Mouse (Mus musculus) kidney, embryonic 15.5 days (tissue): ENCODE measurements at regions not wholly inside any gene's neighbourhood (a gene's known extent, or its start where the extent isn't known, plus 50 kb on each side); places are given as distances from the start of the nearest gene placed in this dataset.
"Not testable (repeated sequence)": the region's sequence is repeated elsewhere in the genome, so short reads cannot be mapped to it uniquely, and the experiment has no call there.

Source experiments
- ATAC-seq: fragments of 200-750 bp; cut with Nextera tagmentation; replicated peaks from 2 replicates; pipeline ENCODE4 v1.8.0; 2017; ENCODE audit warnings: moderate TSS enrichment; ENCODE audit not compliant: low FRiP score
- H3K27ac ChIP-seq: fragments of 300-500 bp; sonication (generic); 2 replicates; pipeline ENCODE4 v1.5.1; 2015; ENCODE audit warnings: mild to moderate bottlenecking, inconsistent platforms
- H3K27me3 ChIP-seq: fragments of 300-500 bp; sonication (generic); 2 replicates; pipeline ENCODE4 v1.6.1; 2015; ENCODE audit warnings: inconsistent platforms
- H3K36me3 ChIP-seq: fragments of 300-500 bp; sonication (generic); 2 replicates; pipeline ENCODE4 v1.6.1; 2015; ENCODE audit warnings: inconsistent platforms
- H3K4me1 ChIP-seq: fragments of 300-500 bp; sonication (generic); 2 replicates; pipeline ENCODE4 v1.6.1; 2015; ENCODE audit warnings: inconsistent platforms
- H3K4me2 ChIP-seq: fragments of 300-500 bp; sonication (generic); 2 replicates; pipeline ENCODE4 v1.6.1; 2015; ENCODE audit warnings: moderate library complexity, mild to moderate bottlenecking, inconsistent platforms
- H3K4me3 ChIP-seq: fragments of 300-500 bp; sonication (generic); replicated peaks from 2 replicates; pipeline ENCODE4 v1.5.1; 2015; ENCODE audit warnings: mild to moderate bottlenecking, inconsistent platforms
- H3K9ac ChIP-seq: fragments of 300-500 bp; sonication (generic); 2 replicates; pipeline ENCODE4 v1.6.1; 2015; ENCODE audit warnings: mild to moderate bottlenecking, inconsistent platforms
- H3K9me3 ChIP-seq: fragments of 300-500 bp; sonication (generic); replicated peaks from 2 replicates; pipeline ENCODE4 v1.6.1; 2016; ENCODE audit warnings: inconsistent platforms
- WGBS: fragments of 180-500 bp; shearing (Covaris S2); methylation state at CpG from one replicate; pipeline ENCODE4 v1.1.7; 2015; ENCODE audit warnings: mixed read lengths; 5-methylcytosine and 5-hydroxymethylcytosine counted together

DNA sequence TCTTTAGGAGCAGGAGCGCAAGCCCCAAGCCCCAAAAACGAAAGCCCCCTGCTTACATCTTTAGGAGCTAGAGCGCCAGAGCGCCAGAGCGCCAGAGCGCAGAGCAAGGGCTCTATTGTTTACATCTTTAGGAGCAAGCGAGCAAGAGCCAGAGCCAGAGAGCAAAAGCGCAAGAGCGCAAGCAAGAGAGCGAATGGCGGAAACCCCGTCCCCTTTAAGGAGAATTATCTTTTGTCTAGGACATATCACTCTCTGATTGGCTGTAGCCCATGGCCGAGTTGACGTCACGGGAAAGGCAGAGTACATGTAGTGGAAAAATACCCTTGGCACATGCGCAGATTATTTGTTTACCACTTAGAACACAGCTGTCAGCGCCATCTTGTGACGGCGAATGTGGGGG, 269.7 kb upstream of the Smim15 start:
- H3K4me1 ChIP-seq, H3K27me3 ChIP-seq, H3K9ac ChIP-seq, H3K4me2 ChIP-seq, ATAC-seq, H3K27ac ChIP-seq, H3K9me3 ChIP-seq, H3K4me3 ChIP-seq: not testable (repeated sequence)
- 96% methylated on average over 19 of the region's 19 CpGs for WGBS
- H3K36me3 ChIP-seq = peaks cover 19% of the 10 kb centered on the region

DNA sequence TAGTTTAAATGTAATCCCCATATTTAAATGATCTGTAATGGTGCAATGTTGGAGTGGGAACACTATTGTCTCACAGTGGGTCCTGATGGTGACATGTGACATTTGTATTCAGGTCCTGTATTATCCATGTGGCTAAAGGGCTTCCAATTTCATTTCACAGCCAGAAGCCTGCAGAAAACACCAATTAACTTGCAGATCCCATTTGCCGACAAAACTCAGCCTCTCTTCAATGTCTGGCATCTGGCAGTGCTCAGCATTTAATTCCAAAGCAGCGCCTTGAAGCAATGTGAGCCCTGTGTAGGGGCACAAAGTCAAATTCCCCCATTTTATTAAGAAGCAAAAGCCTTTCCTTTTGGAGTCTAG, 277.0 kb upstream of the Smim15 start:
- Histone ChIP-seq H3K9ac (no peak overlapping the region), H3K36me3 (peaks cover 50% of the 10 kb centered on the region), H3K4me2 (no peak overlapping the region), H3K4me1 (0 out of 2 replicates have a peak, but pooled peaks cover 4% of the 10 kb centered on the region), H3K27ac (no peak overlapping the region), H3K4me3 (no peak overlapping the region), H3K9me3 (no peaks in the 10 kb centered on the region), H3K27me3 (no peaks in the 10 kb centered on the region)
- no peak; the same call in 1 of the 2 replicates for ATAC-seq
- whole genome bisulfite sequencing = 39% methylated on average over 2 of the region's 2 CpGs

DNA sequence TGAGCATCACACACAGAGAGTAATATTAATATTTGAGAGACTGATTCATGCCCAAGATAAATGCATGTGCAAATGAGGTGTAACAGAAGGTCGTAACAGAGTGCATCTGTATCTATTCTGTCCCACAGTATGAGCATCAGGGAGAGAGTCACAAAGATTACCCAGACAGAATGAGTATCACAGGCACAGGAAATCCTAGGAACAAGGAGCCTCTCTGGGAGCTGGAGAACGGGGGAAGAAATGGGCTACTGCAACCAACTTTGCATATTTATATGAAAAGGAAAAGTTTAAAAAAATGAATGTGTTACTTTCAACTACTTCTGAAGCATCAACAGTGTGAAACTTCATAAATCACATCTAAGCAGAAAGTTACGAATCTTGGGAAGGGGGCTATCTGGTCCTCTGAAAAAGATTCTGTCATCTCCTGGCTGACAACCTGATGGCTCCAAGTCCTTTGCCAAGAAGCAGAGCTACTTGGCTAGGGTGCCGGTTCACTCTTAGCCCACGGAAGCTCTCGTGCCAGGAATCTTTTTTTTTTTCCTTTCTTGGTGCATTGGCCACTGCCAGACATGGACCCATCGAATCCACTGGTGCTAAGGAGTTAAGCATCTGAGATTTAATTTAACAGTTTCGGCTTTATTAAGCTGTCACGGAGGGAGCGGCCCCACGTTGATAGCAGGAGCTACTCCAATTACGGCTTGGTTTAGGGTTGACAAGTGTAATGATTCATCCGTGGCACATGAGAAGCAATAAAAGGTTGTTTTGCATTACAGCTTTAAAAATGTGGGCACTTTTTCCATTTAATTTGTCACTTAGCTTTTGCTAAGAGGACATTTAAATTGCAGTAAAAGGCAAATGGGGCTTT, 277.6 kb upstream of the Smim15 start:
- 0 out of 2 replicates have a peak, but pooled peaks cover 4% of the 10 kb centered on the region for H3K4me1 ChIP-seq
- H3K27me3 ChIP-seq = no peaks in the 10 kb centered on the region
- WGBS = 49% methylated on average over 13 of the region's 13 CpGs
- H3K27ac ChIP-seq = no peak overlapping the region
- H3K9ac ChIP-seq = no peak overlapping the region
- ATAC-seq = 0 out of 2 replicates have a peak, but pooled peaks have one; percentile 54
- H3K4me2 ChIP-seq = no peak overlapping the region
- no peaks in the 10 kb centered on the region for H3K9me3 ChIP-seq
- H3K36me3 ChIP-seq = peaks cover 49% of the 10 kb centered on the region
- no peak overlapping the region for H3K4me3 ChIP-seq

DNA sequence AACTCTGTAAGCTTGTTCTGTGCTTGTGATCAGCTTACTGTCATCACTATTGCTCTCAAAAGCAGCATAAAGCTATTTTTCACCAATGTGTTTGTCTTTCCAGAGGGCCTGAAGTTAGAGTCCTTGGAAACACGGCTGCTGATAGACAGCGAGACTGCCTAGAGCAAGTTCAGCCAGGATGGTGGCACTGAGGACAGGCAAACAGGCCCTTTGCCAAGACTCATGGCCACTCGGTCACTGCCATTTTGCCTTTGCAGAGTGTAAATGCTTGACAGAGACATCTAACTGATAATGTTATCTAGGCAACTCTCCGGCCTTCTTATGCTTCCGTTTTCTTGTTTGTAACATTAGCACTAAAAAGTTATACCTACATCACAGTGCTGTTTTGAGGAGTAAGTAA, 280.3 kb upstream of the Smim15 start:
- no peaks in the 10 kb centered on the region for H3K9me3 ChIP-seq
- no peak overlapping the region for H3K27ac ChIP-seq
- no peak overlapping the region for H3K9ac ChIP-seq
- no peaks in the 10 kb centered on the region for H3K27me3 ChIP-seq
- no peak overlapping the region for H3K4me3 ChIP-seq
- 0 out of 2 replicates have a peak, but pooled peaks cover 7% of the 10 kb centered on the region for H3K4me1 ChIP-seq
- H3K36me3 ChIP-seq = peaks cover 37% of the 10 kb centered on the region
- WGBS = 94% methylated on average over 5 of the region's 5 CpGs
- no peak overlapping the region for H3K4me2 ChIP-seq
- ATAC-seq = no peak

DNA sequence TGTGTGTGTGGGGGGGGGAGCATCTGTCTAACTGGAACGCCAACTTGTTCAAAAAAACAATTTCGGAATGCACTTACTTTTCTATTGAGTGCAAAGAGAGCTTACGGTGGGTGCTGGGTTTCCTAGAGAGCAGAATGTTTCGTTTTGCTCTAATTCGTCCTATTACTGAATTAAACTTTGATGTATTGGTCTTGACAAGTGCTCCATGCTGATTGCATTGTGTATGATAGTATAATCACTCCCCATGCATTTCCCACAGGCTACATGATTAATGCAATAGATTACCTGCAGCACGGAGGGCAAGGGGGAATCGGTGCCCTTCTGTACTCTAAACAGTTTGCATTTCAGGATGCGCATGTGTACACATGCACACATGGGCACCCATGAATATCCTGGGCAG, 283.7 kb upstream of the Smim15 start:
- H3K9me3 ChIP-seq = no peaks in the 10 kb centered on the region
- H3K4me2 ChIP-seq = no peak overlapping the region
- no peak for ATAC-seq
- no peak overlapping the region for H3K4me3 ChIP-seq
- H3K4me1 ChIP-seq = 0 out of 2 replicates have a peak, but pooled peaks cover 4% of the 10 kb centered on the region
- no peaks in the 10 kb centered on the region for H3K27me3 ChIP-seq
- H3K36me3 ChIP-seq = peaks cover 19% of the 10 kb centered on the region
- no peak overlapping the region for H3K27ac ChIP-seq
- H3K9ac ChIP-seq = no peak overlapping the region
- 75% methylated on average over 8 of the region's 8 CpGs for WGBS

DNA sequence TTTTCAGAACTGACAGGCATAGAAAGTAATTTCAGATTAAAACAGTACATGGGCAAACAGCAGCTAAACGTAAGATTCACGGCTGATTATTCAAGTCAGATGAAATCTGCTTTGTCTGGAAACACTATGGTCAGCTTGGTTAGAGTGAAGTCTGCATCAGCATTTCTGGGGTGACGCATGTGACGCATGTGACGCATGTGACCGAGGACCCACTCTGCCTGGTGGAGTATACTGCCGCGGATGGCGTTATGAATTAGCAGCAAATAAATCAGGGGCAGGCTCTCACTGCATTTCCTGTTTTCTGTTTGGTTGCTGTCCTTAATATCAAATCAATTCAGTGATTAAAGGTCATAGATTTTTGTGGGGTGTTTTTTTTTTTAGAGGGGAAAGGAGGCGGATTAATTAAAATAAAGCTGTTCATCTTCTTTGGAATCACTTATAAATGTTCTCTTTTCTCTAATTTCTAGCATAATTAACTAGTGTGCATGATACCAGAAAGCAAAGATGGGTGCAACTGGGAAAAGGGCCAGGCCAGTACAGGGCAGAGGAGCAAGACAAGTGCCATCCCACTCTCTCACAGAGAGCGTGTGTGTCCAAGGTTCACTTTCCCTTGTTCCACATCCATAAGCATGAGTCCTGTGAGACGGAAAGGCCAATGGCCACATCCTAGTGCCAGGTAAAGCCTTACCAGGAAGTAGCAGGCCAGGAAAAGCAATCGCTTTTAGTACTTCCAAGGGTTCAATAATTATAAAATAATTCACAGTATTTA, 285.7 kb upstream of the Smim15 start:
- no peak overlapping the region for H3K27ac ChIP-seq
- no peaks in the 10 kb centered on the region for H3K9me3 ChIP-seq
- no peak overlapping the region for H3K4me2 ChIP-seq
- no peaks in the 10 kb centered on the region for H3K27me3 ChIP-seq
- ATAC-seq = no peak
- 87% methylated on average over 13 of the region's 13 CpGs for WGBS
- peaks cover 17% of the 10 kb centered on the region for H3K36me3 ChIP-seq
- H3K4me1 ChIP-seq = 0 out of 2 replicates have a peak, but pooled peaks cover 4% of the 10 kb centered on the region
- no peak overlapping the region for H3K4me3 ChIP-seq
- H3K9ac ChIP-seq = no peak overlapping the region

DNA sequence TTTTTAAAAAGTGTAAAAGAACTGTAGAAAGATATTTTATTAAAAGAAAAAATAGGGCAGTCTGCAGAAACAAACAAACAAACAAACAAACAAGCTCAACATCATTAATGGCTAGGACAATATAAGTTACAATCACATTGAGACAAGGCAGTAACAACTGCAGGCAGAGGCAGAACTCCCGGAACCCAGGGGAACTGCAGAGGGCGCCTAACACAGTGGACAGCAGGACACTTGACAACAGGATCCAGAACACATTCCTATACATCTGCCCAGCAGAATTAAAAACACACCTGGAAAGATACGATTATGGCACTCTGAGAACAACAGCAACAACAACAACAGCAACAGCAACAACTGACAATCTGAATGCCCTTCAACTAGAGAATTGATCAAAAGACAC, 291.5 kb upstream of the Smim15 start:
- Histone ChIP-seq H3K4me3 (no peak overlapping the region), H3K4me1 (no peaks in the 10 kb centered on the region), H3K36me3 (peaks cover 23% of the 10 kb centered on the region), H3K9me3 (no peaks in the 10 kb centered on the region), H3K27me3 (no peaks in the 10 kb centered on the region), H3K4me2 (no peak overlapping the region), H3K9ac (no peak overlapping the region), H3K27ac (no peak overlapping the region)
- no peak for ATAC-seq
- WGBS = 72% methylated on average over 3 of the region's 3 CpGs

DNA sequence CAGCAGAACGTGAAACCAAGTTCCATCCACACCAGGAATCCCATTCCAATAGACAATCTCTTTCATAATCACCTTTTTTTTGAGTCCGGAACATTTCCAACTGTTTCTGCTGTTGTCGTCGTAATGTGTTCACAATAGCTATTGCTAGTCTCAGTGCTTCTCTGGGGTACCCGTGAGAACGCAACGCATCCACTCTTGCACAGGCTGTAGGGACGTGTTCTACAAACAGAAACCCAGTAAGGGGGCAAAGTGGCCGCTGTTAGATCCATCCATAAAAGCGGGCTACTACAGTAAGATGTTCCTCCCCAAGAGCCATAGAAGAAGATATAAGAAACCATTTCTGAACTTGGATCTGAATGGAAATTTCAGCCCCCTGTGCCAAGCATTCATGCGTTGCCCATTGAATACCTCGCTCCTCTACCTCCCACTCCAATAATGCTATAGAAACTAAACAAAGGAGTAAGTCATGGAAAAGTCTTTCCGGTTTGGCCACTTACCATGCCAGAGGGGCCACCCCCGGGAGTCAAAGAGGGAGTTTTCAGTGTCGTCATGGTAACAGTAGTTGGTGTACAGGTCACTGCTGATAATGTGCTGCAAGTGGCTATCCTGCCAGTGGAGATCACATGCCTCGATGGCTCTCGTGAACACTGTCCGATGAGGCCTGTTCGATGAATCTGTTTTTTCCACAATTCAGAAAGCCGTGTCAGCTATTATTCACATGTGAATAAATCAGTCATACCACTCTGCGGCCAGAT, 300.6 kb upstream of the Smim15 start:
- Histone ChIP-seq H3K9me3 (no peaks in the 10 kb centered on the region), H3K9ac (no peak overlapping the region), H3K36me3 (peaks cover 76% of the 10 kb centered on the region), H3K4me2 (no peak overlapping the region), H3K27ac (0 out of 2 replicates have a peak overlapping the region, but pooled peaks have one; percentile 45), H3K4me3 (no peak overlapping the region), H3K27me3 (no peaks in the 10 kb centered on the region), H3K4me1 (0 out of 2 replicates have a peak, but pooled peaks cover 8% of the 10 kb centered on the region)
- WGBS = 84% methylated on average over 21 of the region's 21 CpGs
- peak; percentile 49; the same call in 1 of the 2 replicates for ATAC-seq

DNA sequence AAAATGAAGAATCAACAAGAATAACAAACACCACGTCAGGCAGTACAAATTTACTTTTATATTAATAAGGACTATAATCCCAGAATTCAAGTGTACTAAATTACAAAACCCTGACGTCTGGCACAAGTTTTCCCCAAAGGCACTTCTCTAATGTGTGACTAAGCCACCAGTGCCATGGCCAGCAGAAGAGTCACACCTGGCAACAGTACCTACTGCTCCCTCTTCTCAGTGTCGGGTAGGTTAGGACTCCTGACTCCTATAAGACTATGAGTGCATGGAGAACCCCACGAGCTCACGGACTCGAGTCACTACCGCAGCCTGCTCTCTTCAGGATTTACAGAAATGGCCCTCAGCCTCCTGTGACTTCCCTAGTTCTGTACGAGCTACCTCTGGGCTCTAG, 307.7 kb upstream of the Smim15 start:
- Histone ChIP-seq H3K9ac (no peak overlapping the region), H3K9me3 (no peaks in the 10 kb centered on the region), H3K27ac (no peak overlapping the region), H3K4me2 (no peak overlapping the region), H3K27me3 (no peaks in the 10 kb centered on the region), H3K36me3 (peaks cover 68% of the 10 kb centered on the region), H3K4me1 (no peaks in the 10 kb centered on the region), H3K4me3 (no peak overlapping the region)
- 84% methylated on average over 8 of the region's 8 CpGs for WGBS
- ATAC-seq = no peak

DNA sequence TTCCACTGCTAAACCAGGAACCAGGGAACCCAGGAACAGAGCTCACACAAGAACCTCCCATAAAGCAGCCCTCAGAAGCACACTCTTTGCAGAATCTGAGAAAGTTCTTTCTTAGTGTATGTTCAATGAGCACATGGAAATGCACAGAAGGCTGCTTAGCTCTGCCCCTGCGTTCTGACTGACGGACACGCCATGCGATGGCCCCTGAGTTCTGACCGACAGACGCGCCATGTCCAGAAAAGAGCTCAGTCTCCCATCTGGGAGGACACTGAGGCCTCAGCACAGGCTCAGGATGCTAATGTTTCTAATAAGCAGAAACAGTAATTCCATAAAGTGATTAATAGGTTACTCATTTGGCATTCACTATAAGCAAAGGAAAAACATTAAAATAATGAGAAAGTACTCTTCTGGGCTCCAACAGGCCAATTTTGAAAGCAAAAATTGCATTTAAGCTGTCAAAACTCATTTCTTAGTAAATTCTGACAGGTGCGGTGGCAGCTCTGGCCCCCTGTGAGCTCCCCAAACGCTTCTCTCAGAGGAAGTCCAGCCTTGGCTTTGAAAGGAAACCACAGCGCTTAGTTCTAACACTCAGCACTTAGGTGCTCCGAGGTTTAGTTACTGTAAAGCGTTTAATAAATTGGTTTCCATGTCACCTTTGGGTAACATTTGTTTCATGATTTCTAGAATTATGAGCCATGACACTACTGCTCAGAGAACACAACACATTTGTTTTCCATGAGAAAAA, 309.9 kb upstream of the Smim15 start:
- H3K4me1 ChIP-seq = no peaks in the 10 kb centered on the region
- no peak overlapping the region for H3K9ac ChIP-seq
- no peak overlapping the region for H3K4me3 ChIP-seq
- no peak overlapping the region for H3K27ac ChIP-seq
- ATAC-seq = no peak
- no peaks in the 10 kb centered on the region for H3K27me3 ChIP-seq
- H3K9me3 ChIP-seq = no peaks in the 10 kb centered on the region
- peaks cover 68% of the 10 kb centered on the region for H3K36me3 ChIP-seq
- 90% methylated on average over 12 of the region's 12 CpGs for WGBS
- H3K4me2 ChIP-seq = no peak overlapping the region

DNA sequence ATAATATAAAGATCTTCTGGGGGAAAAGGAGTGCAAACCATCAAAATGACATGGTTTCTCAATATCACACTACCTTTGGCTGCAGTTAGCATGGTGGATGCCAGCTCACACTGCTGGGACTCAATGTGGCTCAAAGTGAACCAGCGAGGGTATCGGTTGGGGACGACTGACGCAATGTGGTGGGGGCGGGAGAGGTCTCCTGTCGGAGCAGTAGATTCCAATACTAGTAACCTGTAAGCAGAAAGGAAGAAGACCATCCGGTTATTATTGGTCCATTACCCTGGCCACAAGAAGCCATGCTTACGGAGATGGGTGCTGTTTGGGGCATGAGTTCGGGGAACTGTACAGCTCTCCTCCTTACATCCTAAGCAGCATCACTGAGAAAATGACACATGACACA, 313.3 kb upstream of the Smim15 start:
- H3K27ac ChIP-seq = no peak overlapping the region
- ATAC-seq = no peak
- no peak overlapping the region for H3K4me2 ChIP-seq
- no peak overlapping the region for H3K4me3 ChIP-seq
- no peaks in the 10 kb centered on the region for H3K4me1 ChIP-seq
- no peaks in the 10 kb centered on the region for H3K9me3 ChIP-seq
- H3K36me3 ChIP-seq = peaks cover 73% of the 10 kb centered on the region
- H3K27me3 ChIP-seq = no peaks in the 10 kb centered on the region
- 93% methylated on average over 9 of the region's 9 CpGs for WGBS
- no peak overlapping the region for H3K9ac ChIP-seq
